Mouse (Mus musculus) cerebellum, postnatal 36 days (tissue): ENCODE data around the gene Fdx1l.
A peak's percentile ranks its signal among the peaks of the same experiment; 100 is the strongest.

Source experiments
- DNase-seq, 2 experiments: peaks; one replicate each; pipeline ENCODE4 v3.0.0; 2021 to 2022; ENCODE audit warnings: mixed read lengths in 2 of 2

Fdx1l gene

GRCm38 (mm10) chr9:21073044-21073840 is at the start of gene Fdx1l, which contains the start of gene Gm49373:
Fdx1l (minus strand) TSS chr9:21073614.
Gm49373 (minus strand) TSS chr9:21073096.
- peak; percentile 88 to 89 for DNase-seq

GRCm38 (mm10) chr9:21121483-21121882 is 48.1 kb upstream of the Fdx1l start:
- DNase-seq: no peak

GRCm38 (mm10) chr9:21117073-21117472 is 43.7 kb upstream of the Fdx1l start:
- DNase-seq: no peak

GRCm38 (mm10) chr9:21115105-21115504 is 41.7 kb upstream of the Fdx1l start:
- no peak for DNase-seq

GRCm38 (mm10) chr9:21114190-21114589 is 40.8 kb upstream of the Fdx1l start:
- no peak for DNase-seq

GRCm38 (mm10) chr9:21113751-21114150 is 40.3 kb upstream of the Fdx1l start:
- no peak for DNase-seq

- DNase-seq: no peak
These were observed 34.3 kb upstream of the Fdx1l start for GRCm38 (mm10) chr9:21107607-21108237.

- no peak for DNase-seq
These were observed 32.5 kb upstream of the Fdx1l start for GRCm38 (mm10) chr9:21105760-21106564.

GRCm38 (mm10) chr9:21104814-21105213 is 31.4 kb upstream of the Fdx1l start:
- no peak for DNase-seq

GRCm38 (mm10) chr9:21102076-21102475 is 28.7 kb upstream of the Fdx1l start:
- DNase-seq: no peak

GRCm38 (mm10) chr9:21100447-21101161 is 27.2 kb upstream of the Fdx1l start:
- no peak for DNase-seq

GRCm38 (mm10) chr9:21097793-21098192 is 24.4 kb upstream of the Fdx1l start:
- DNase-seq: no peak

GRCm38 (mm10) chr9:21095958-21096357 is 22.5 kb upstream of the Fdx1l start:
- no peak for DNase-seq

- no peak for DNase-seq
These were observed 20.0 kb upstream of the Fdx1l start for GRCm38 (mm10) chr9:21093423-21093822.

- peak; percentile 96 to 97 for DNase-seq
These were observed 18.4 kb upstream of the Fdx1l start, which contains the start of the genes Gm38431 and Raver1 for GRCm38 (mm10) chr9:21091707-21092320. Gm38431 (minus strand) TSS chr9:21091997. Raver1 (minus strand) TSS chr9:21092008.

- no peak for DNase-seq
These were observed 17.7 kb upstream of the Fdx1l start for GRCm38 (mm10) chr9:21090972-21091706.

GRCm38 (mm10) chr9:21090537-21090936 is 17.1 kb upstream of the Fdx1l start:
- DNase-seq: no peak

GRCm38 (mm10) chr9:21083324-21083723 is 9.9 kb upstream of the Fdx1l start:
- no peak for DNase-seq

GRCm38 (mm10) chr9:21081127-21081526 is 7.7 kb upstream of the Fdx1l start:
- peak in 1 of 2 experiments; percentile 20 for DNase-seq

GRCm38 (mm10) chr9:21075625-21076024 is 2.2 kb upstream of the Fdx1l start:
- DNase-seq: no peak

GRCm38 (mm10) chr9:21074173-21074572 is 759 bp upstream of the Fdx1l start:
- DNase-seq: no peak
